ENCODE assay signal across 17 mouse cellular contexts in genomic region chr2:166740396-166740795, GRCm38 (mm10). TPM values are rescaled to one million over a fixed set of nuclear protein-coding genes. Genes with fewer than 3 reads are reported as not detected.
DNase-seq lines count a peak whose midpoint lies in the region; ATAC-seq lines count a peak whose summit lies in the region.
"Had no signal": no experiment of that assay in that cellular context is flagged by ENCODE, and none has a peak within 500 bp of the region (broad histone marks: within the 10 kb centered on the region; RNA-seq: fewer than 3 reads in every experiment).

No protein-coding gene starts in this region.

- no peak overlapping the region for H3K9ac ChIP-seq in liver, embryonic 12.5 days
- H3K9ac ChIP-seq: embryonic facial prominence, embryonic 13.5 days; intestine, embryonic 15.5 days; liver, embryonic 13.5 days; neural tube, embryonic 12.5 days had no signal

- no peaks in the 10 kb centered on the region for H3K9me3 ChIP-seq in liver, embryonic 12.5 days (replicated peaks)
- H3K9me3 ChIP-seq in embryonic facial prominence, embryonic 10.5 days, result no peaks in the 10 kb centered on the region
- H3K9me3 ChIP-seq: embryonic facial prominence, embryonic 13.5 days; intestine, embryonic 15.5 days; liver, embryonic 13.5 days; neural tube, embryonic 12.5 days had no signal

- WGBS in liver, embryonic 12.5 days (ENCODE audit: insufficient replicate concordance), result 63% methylated on average over 6 of the region's 6 CpGs
- WGBS in embryonic facial prominence, embryonic 10.5 days, result 68% methylated on average over 6 of the region's 6 CpGs

- H3K27ac ChIP-seq in liver, embryonic 12.5 days, result no peak overlapping the region
- peak overlapping the region; percentile 44 for H3K27ac ChIP-seq in embryonic facial prominence, embryonic 10.5 days (replicated peaks)
- H3K27ac ChIP-seq: embryonic facial prominence, embryonic 13.5 days; intestine, embryonic 15.5 days; liver, embryonic 13.5 days; neural tube, embryonic 12.5 days had no signal

- no peak overlapping the region for H3K4me3 ChIP-seq in liver, embryonic 12.5 days
- no peak overlapping the region for H3K4me3 ChIP-seq in embryonic facial prominence, embryonic 10.5 days
- H3K4me3 ChIP-seq: embryonic facial prominence, embryonic 13.5 days; intestine, embryonic 15.5 days; liver, embryonic 13.5 days; neural tube, embryonic 12.5 days had no signal

- DNase-seq in liver, result no peak
- DNase-seq in embryonic facial prominence, embryonic 10.5 days (ENCODE audit: low spot score), result peak; percentile 24
- peak; percentile 71 for DNase-seq in gastrocnemius, postnatal 25 days
- peak; percentile 94 for DNase-seq in skeletal muscle tissue, adult 2 months (ENCODE audit: low read depth, low spot score)
- no peak for DNase-seq in adrenal gland, adult 2 months
- no peak for DNase-seq in lung, postnatal 10 days
- DNase-seq: adrenal gland, postnatal 10 days; cerebellum, adult 11-12 months; heart, adult 18-20 months; layer of hippocampus, postnatal 36 days; liver, embryonic 13.5 days; right cerebral cortex, postnatal 4 days had no signal

- 0 out of 2 replicates have a peak, but pooled peaks cover 1% of the 10 kb centered on the region for H3K4me1 ChIP-seq in liver, embryonic 12.5 days
- H3K4me1 ChIP-seq in embryonic facial prominence, embryonic 10.5 days, result peaks cover 33% of the 10 kb centered on the region
- H3K4me1 ChIP-seq: intestine, embryonic 15.5 days had no signal

- peaks cover 5% of the 10 kb centered on the region; the same call in 1 of the 2 replicates for H3K27me3 ChIP-seq in liver, embryonic 12.5 days (replicated peaks)
- no peaks in the 10 kb centered on the region for H3K27me3 ChIP-seq in embryonic facial prominence, embryonic 10.5 days (replicated peaks; ENCODE audit: low read depth, poor library complexity, severe bottlenecking)
- H3K27me3 ChIP-seq: embryonic facial prominence, embryonic 13.5 days; intestine, embryonic 15.5 days; liver, embryonic 13.5 days; neural tube, embryonic 12.5 days had no signal

- ATAC-seq in liver, embryonic 12.5 days, result 0 out of 2 replicates have a peak, but pooled peaks have one; percentile 20
- ATAC-seq: CD4-positive, CD25-positive, alpha-beta regulatory T cell, adult 4 months; intestine, embryonic 15.5 days had no signal

- H3K4me2 ChIP-seq in liver, embryonic 12.5 days, result no peak overlapping the region
- H3K4me2 ChIP-seq: embryonic facial prominence, embryonic 13.5 days; intestine, embryonic 15.5 days; liver, embryonic 13.5 days; neural tube, embryonic 12.5 days had no signal

- H3K36me3 ChIP-seq in liver, embryonic 12.5 days, result no peaks in the 10 kb centered on the region
- H3K36me3 ChIP-seq in embryonic facial prominence, embryonic 10.5 days (replicated peaks), result no peaks in the 10 kb centered on the region
- H3K36me3 ChIP-seq: embryonic facial prominence, embryonic 13.5 days; intestine, embryonic 15.5 days; liver, embryonic 13.5 days; neural tube, embryonic 12.5 days had no signal

RNA-seq across cellular contexts. Expression of gene Prex1, which starts 26.8 kb away (rescaled TPM):
- 16.4 and 17.5 TPM in 2 replicates for polyA plus RNA-seq in liver, embryonic 12.5 days (2016; fragmentation: Nextera tagmentation; extraction: Ambion mirVana)
- polyA plus RNA-seq in embryonic facial prominence, embryonic 10.5 days (2016; fragmentation: Nextera tagmentation; extraction: Ambion mirVana), result 32.6 and 35.2 TPM in 2 replicates
- 1 to 10 TPM; 5.4 to 7.6 TPM for total RNA-seq in gastrocnemius, postnatal 25 days (2021)
- 10 to 100 TPM; 11.2 to 18.2 TPM for total RNA-seq in adrenal gland, adult 2 months (2021)
- polyA plus RNA-seq in adrenal gland, adult 2 months (2012; rRNA removed), result 35.4 and 37.9 TPM in 2 replicates

RNA-seq across cellular contexts. Expression of gene Trp53rkb, which starts 51.9 kb away (rescaled TPM):
- 5.0 and 6.3 TPM in 2 replicates for polyA plus RNA-seq in liver, embryonic 12.5 days (2016; fragmentation: Nextera tagmentation; extraction: Ambion mirVana)
- polyA plus RNA-seq in embryonic facial prominence, embryonic 10.5 days (2016; fragmentation: Nextera tagmentation; extraction: Ambion mirVana), result 10.6 and 12.0 TPM in 2 replicates
- total RNA-seq in gastrocnemius, postnatal 25 days (2021), result 1 to 10 TPM; 1.2 to 3.8 TPM
- 1 to 10 TPM; 3.6 to 3.9 TPM for total RNA-seq in adrenal gland, adult 2 months (2021)
- polyA plus RNA-seq in adrenal gland, adult 2 months (2012; rRNA removed), result 2.7 and 4.5 TPM in 2 replicates

Comparison
In these comparisons a context has a peak if more than half of its experiments do, and no peak if none do; other contexts are left out.
1. DNase-seq: peak in embryonic facial prominence, embryonic 10.5 days (single experiment), gastrocnemius, postnatal 25 days (single experiment) and skeletal muscle tissue, adult 2 months (single experiment); none in liver (single experiment), adrenal gland, adult 2 months (single experiment) and lung, postnatal 10 days (single experiment).